ENCODE assay signal across 8 mouse cellular contexts in genomic region chr15:7194748-7195221, GRCm38 (mm10).
DNase-seq lines count a peak whose midpoint lies in the region; ATAC-seq lines count a peak whose summit lies in the region.

No protein-coding gene starts in this region.

- H3K36me3 ChIP-seq in heart, embryonic 14.5 days (ENCODE audit: control insufficient read depth, insufficient read depth, low read length), result peaks cover 40% of the 10 kb centered on the region
- H3K36me3 ChIP-seq in forebrain, embryonic 13.5 days (ENCODE audit: poor library complexity, severe bottlenecking), result peaks cover 9% of the 10 kb centered on the region
- peaks cover 12% of the 10 kb centered on the region; the same call in 1 of the 2 replicates for H3K36me3 ChIP-seq in midbrain, embryonic 13.5 days

- intact Hi-C loops in heart, postnatal 14 days (cut with DNase I), result no loop called here
- intact Hi-C loops in gastrocnemius, postnatal 36 days (cut with DNase I), result no loop called here

- DNase-seq in heart, postnatal 14 days, result no peak
- peak; percentile 68 for DNase-seq in brain, adult 2 months (ENCODE audit: low read depth, low spot score)
- DNase-seq in adrenal gland, adult 18-20 months (ENCODE audit: low spot score in 2 of 2), result no peak
- no peak for DNase-seq in spleen, adult 18-20 months
- no peak for DNase-seq in gastrocnemius, postnatal 36 days

- no peak overlapping the region for H3K4me3 ChIP-seq in heart, embryonic 14.5 days (ENCODE audit: control insufficient read depth in 1 of 2, insufficient read depth in 1 of 2, low read depth in 1 of 2, low read length in 2 of 2)
- H3K4me3 ChIP-seq in forebrain, embryonic 13.5 days, result no peak overlapping the region
- no peak overlapping the region for H3K4me3 ChIP-seq in midbrain, embryonic 13.5 days (replicated peaks)

- no peak overlapping the region for H3K9ac ChIP-seq in heart, embryonic 14.5 days (ENCODE audit: low read length)
- no peak overlapping the region for H3K9ac ChIP-seq in forebrain, embryonic 13.5 days
- H3K9ac ChIP-seq in midbrain, embryonic 13.5 days (replicated peaks), result no peak overlapping the region

- H3K27ac ChIP-seq in heart, embryonic 14.5 days (replicated peaks in 1 of 2; ENCODE audit: control insufficient read depth in 1 of 2, insufficient read depth in 1 of 2, low read depth in 2 of 2, low read length in 2 of 2), result peak overlapping the region; percentile 6 to 60; a peak in 1 of 4 replicates
- peak overlapping the region; percentile 33 for H3K27ac ChIP-seq in forebrain, embryonic 13.5 days
- peak overlapping the region; percentile 75 for H3K27ac ChIP-seq in midbrain, embryonic 13.5 days

- no peak overlapping the region for H3K4me2 ChIP-seq in heart, embryonic 14.5 days (ENCODE audit: low read length)
- peak overlapping the region; percentile 39; the same call in 1 of the 2 replicates for H3K4me2 ChIP-seq in forebrain, embryonic 13.5 days
- H3K4me2 ChIP-seq in midbrain, embryonic 13.5 days (replicated peaks), result no peak overlapping the region

- no peak for ATAC-seq in heart, embryonic 14.5 days (ENCODE audit: insufficient number of reproducible peaks, insufficient read depth, low FRiP score, low read depth)
- ATAC-seq in forebrain, embryonic 13.5 days, result peak; percentile 86
- ATAC-seq in midbrain, embryonic 13.5 days, result peak; percentile 74

- peaks cover 19 to 43% of the 10 kb centered on the region in 2 experiments for H3K4me1 ChIP-seq in heart, embryonic 14.5 days (ENCODE audit: control insufficient read depth in 2 of 2, insufficient read depth in 2 of 2, low read length in 2 of 2)
- H3K4me1 ChIP-seq in forebrain, embryonic 13.5 days, result peaks cover 52% of the 10 kb centered on the region
- peaks cover 53% of the 10 kb centered on the region for H3K4me1 ChIP-seq in midbrain, embryonic 13.5 days (replicated peaks)

- WGBS in heart, embryonic 14.5 days, result 41% methylated on average over 6 of the region's 6 CpGs
- 11% methylated on average over 6 of the region's 6 CpGs for WGBS in forebrain, embryonic 13.5 days
- 9% methylated on average over 6 of the region's 6 CpGs for WGBS in midbrain, embryonic 13.5 days

- H3K9me3 ChIP-seq in heart, embryonic 14.5 days (ENCODE audit: control insufficient read depth, low read length), result no peaks in the 10 kb centered on the region
- no peaks in the 10 kb centered on the region for H3K9me3 ChIP-seq in forebrain, embryonic 13.5 days (replicated peaks)
- no peaks in the 10 kb centered on the region for H3K9me3 ChIP-seq in midbrain, embryonic 13.5 days

- H3K27me3 ChIP-seq in heart, embryonic 14.5 days (ENCODE audit: control insufficient read depth, insufficient read depth, low read length), result no peaks in the 10 kb centered on the region
- no peaks in the 10 kb centered on the region for H3K27me3 ChIP-seq in forebrain, embryonic 13.5 days
- no peaks in the 10 kb centered on the region for H3K27me3 ChIP-seq in midbrain, embryonic 13.5 days
